Mouse (Mus musculus): ENCODE results near the gene Muc3a. TPM values are rescaled to one million over a fixed set of nuclear protein-coding genes. Genes with fewer than 3 reads are reported as not detected.

Muc3a gene
- polyA plus RNA-seq, 1 experiment from 2014 or later: 0.11 TPM

Other genes with a start within 250 kb of the Muc3a start
- 0.11 TPM in 1 of 2 replicates, not detected in the other for gene Cldn15, start 245.8 kb downstream of the Muc3a start, polyA plus RNA-seq (2014; fragmentation: Nextera tagmentation; extraction: Ambion mirVana)
- gene Plod3, start 225.4 kb downstream of the Muc3a start, polyA plus RNA-seq (2014; fragmentation: Nextera tagmentation; extraction: Ambion mirVana): 21.7 and 22.2 TPM in 2 replicates
- 125 and 136 TPM in 2 replicates for gene Znhit1, start 224.4 kb downstream of the Muc3a start, polyA plus RNA-seq (2014; fragmentation: Nextera tagmentation; extraction: Ambion mirVana)
- 2.7 and 3.8 TPM in 2 replicates for gene Vgf, start 186.0 kb downstream of the Muc3a start, polyA plus RNA-seq (2014; fragmentation: Nextera tagmentation; extraction: Ambion mirVana)
- gene Ap1s1, start 166.3 kb downstream of the Muc3a start, polyA plus RNA-seq (2014; fragmentation: Nextera tagmentation; extraction: Ambion mirVana): 242 and 250 TPM in 2 replicates
- gene Serpine1, start 140.1 kb downstream of the Muc3a start, polyA plus RNA-seq (2014; fragmentation: Nextera tagmentation; extraction: Ambion mirVana): 0.14 and 0.28 TPM in 2 replicates
- gene Trim56, start 96.2 kb downstream of the Muc3a start, polyA plus RNA-seq (2014; fragmentation: Nextera tagmentation; extraction: Ambion mirVana): 3.2 and 4.8 TPM in 2 replicates
- gene Muc3, start 63.1 kb downstream of the Muc3a start, polyA plus RNA-seq (2014; fragmentation: Nextera tagmentation; extraction: Ambion mirVana): not detected in 2 replicates
- gene Ache, start 75.1 kb upstream of the Muc3a start, polyA plus RNA-seq (2014; fragmentation: Nextera tagmentation; extraction: Ambion mirVana): 6.9 and 10.9 TPM in 2 replicates
- 9.8 and 10.3 TPM in 2 replicates for gene Ufsp1, start 82.2 kb upstream of the Muc3a start, polyA plus RNA-seq (2014; fragmentation: Nextera tagmentation; extraction: Ambion mirVana)
- gene Srrt, start 95.3 kb upstream of the Muc3a start, polyA plus RNA-seq (2014; fragmentation: Nextera tagmentation; extraction: Ambion mirVana): 78.9 and 95.2 TPM in 2 replicates
- 18.2 and 18.4 TPM in 2 replicates for gene Trip6, start 102.0 kb upstream of the Muc3a start, polyA plus RNA-seq (2014; fragmentation: Nextera tagmentation; extraction: Ambion mirVana)
- 6.2 and 9.9 TPM in 2 replicates for gene Slc12a9, start 121.2 kb upstream of the Muc3a start, polyA plus RNA-seq (2014; fragmentation: Nextera tagmentation; extraction: Ambion mirVana)
- 6.2 and 8.0 TPM in 2 replicates for gene Ephb4, start 137.7 kb upstream of the Muc3a start, polyA plus RNA-seq (2014; fragmentation: Nextera tagmentation; extraction: Ambion mirVana)